Mouse (Mus musculus) embryonic facial prominence, embryonic 15.5 days (tissue): Measurements from ENCODE around the gene Pawr. TPM values are rescaled to one million over a fixed set of nuclear protein-coding genes. Genes with fewer than 3 reads are reported as not detected.

ENCODE experiments used
- ATAC-seq: fragments of 200-750 bp; cut with Nextera tagmentation; 2 replicates; pipeline ENCODE4 v1.8.0; 2017; ENCODE audit warnings: low read depth, moderate TSS enrichment; ENCODE audit not compliant: insufficient number of reproducible peaks, low FRiP score, low TSS enrichment
- H3K27ac ChIP-seq: fragments of 300-500 bp; sonication (generic); replicated peaks from 2 replicates; pipeline ENCODE4 v1.5.1; 2015; ENCODE audit warnings: mild to moderate bottlenecking, inconsistent platforms
- H3K27me3 ChIP-seq: fragments of 300-500 bp; sonication (generic); 2 replicates; pipeline ENCODE4 v1.6.1; 2015; ENCODE audit warnings: inconsistent platforms
- H3K36me3 ChIP-seq: fragments of 300-500 bp; sonication (generic); 2 replicates; pipeline ENCODE4 v1.6.1; 2015; ENCODE audit warnings: mild to moderate bottlenecking, inconsistent platforms
- H3K4me1 ChIP-seq: fragments of 300-500 bp; sonication (generic); 2 replicates; pipeline ENCODE4 v1.6.1; 2015; ENCODE audit warnings: inconsistent platforms
- H3K4me2 ChIP-seq: fragments of 300-500 bp; sonication (generic); replicated peaks from 2 replicates; pipeline ENCODE4 v1.6.1; 2015; ENCODE audit warnings: mild to moderate bottlenecking, inconsistent platforms
- H3K4me3 ChIP-seq: fragments of 300-500 bp; sonication (generic); replicated peaks from 2 replicates; pipeline ENCODE4 v1.5.1; 2015; ENCODE audit warnings: mild to moderate bottlenecking, inconsistent platforms
- H3K9ac ChIP-seq: fragments of 300-500 bp; sonication (generic); 2 replicates; pipeline ENCODE4 v1.6.1; 2015; ENCODE audit warnings: inconsistent platforms
- H3K9me3 ChIP-seq: fragments of 300-500 bp; sonication (generic); replicated peaks from 2 replicates; pipeline ENCODE4 v1.6.1; 2016; ENCODE audit warnings: inconsistent platforms
- WGBS: fragments of 180-500 bp; shearing (Covaris S2); methylation state at CpG from one replicate; pipeline ENCODE4 v1.1.7; 2015; 5-methylcytosine and 5-hydroxymethylcytosine counted together
- polyA plus RNA-seq: library from polyadenylated mRNA; unstranded; fragments of >200 nt; fragmentation: Nextera tagmentation; extraction: Ambion mirVana; gene quantifications from 2 replicates; pipeline ENCODE4 v1.2.1, GENCODE M21; 2015

The Pawr gene
- polyA plus RNA-seq, 1 experiment from 2014 or later = 9.7 TPM

GRCm38 (mm10) chr10:108392151-108392550 lies 60.2 kb downstream of the Pawr start:
- Histone ChIP-seq H3K36me3 (no peaks in the 10 kb centered on the region; the same call in 1 of the 2 replicates), H3K9me3 (no peaks in the 10 kb centered on the region), H3K9ac (no peak overlapping the region), H3K4me3 (no peak overlapping the region), H3K27ac (no peak overlapping the region), H3K4me2 (no peak overlapping the region), H3K4me1 (0 out of 2 replicates have a peak, but pooled peaks cover 3% of the 10 kb centered on the region), H3K27me3 (no peaks in the 10 kb centered on the region)
- WGBS = 95% methylated on average over 10 of the region's 10 CpGs
- no peak for ATAC-seq

- Histone ChIP-seq H3K27ac (no peak overlapping the region), H3K9ac (no peak overlapping the region), H3K4me2 (no peak overlapping the region), H3K36me3 (no peaks in the 10 kb centered on the region; the same call in 1 of the 2 replicates), H3K27me3 (no peaks in the 10 kb centered on the region), H3K4me1 (0 out of 2 replicates have a peak, but pooled peaks cover 3% of the 10 kb centered on the region), H3K4me3 (no peak overlapping the region), H3K9me3 (no peaks in the 10 kb centered on the region)
- WGBS = 71% methylated on average over 4 of the region's 4 CpGs
- ATAC-seq = no peak
Observed at GRCm38 (mm10) chr10:108394306-108394705, 62.4 kb downstream of the Pawr start.

GRCm38 (mm10) chr10:108395229-108395628 lies 63.3 kb downstream of the Pawr start:
- no peak overlapping the region for H3K4me2 ChIP-seq
- no peak overlapping the region for H3K4me3 ChIP-seq
- ATAC-seq = no peak
- H3K9me3 ChIP-seq = no peaks in the 10 kb centered on the region
- no peaks in the 10 kb centered on the region; the same call in 1 of the 2 replicates for H3K36me3 ChIP-seq
- no peaks in the 10 kb centered on the region for H3K4me1 ChIP-seq
- no peaks in the 10 kb centered on the region for H3K27me3 ChIP-seq
- no peak overlapping the region for H3K9ac ChIP-seq
- no peak overlapping the region for H3K27ac ChIP-seq
- 90% methylated on average over 12 of the region's 12 CpGs for WGBS

- no peaks in the 10 kb centered on the region for H3K27me3 ChIP-seq
- no peak overlapping the region for H3K4me3 ChIP-seq
- H3K9ac ChIP-seq = no peak overlapping the region
- H3K9me3 ChIP-seq = no peaks in the 10 kb centered on the region
- ATAC-seq = no peak
- H3K36me3 ChIP-seq = no peaks in the 10 kb centered on the region; the same call in 1 of the 2 replicates
- WGBS = 92% methylated on average over 14 of the region's 14 CpGs
- no peaks in the 10 kb centered on the region for H3K4me1 ChIP-seq
- H3K4me2 ChIP-seq = no peak overlapping the region
- H3K27ac ChIP-seq = no peak overlapping the region
Observed at GRCm38 (mm10) chr10:108395647-108396046, 63.7 kb downstream of the Pawr start.

- no peaks in the 10 kb centered on the region for H3K27me3 ChIP-seq
Observed at GRCm38 (mm10) chr10:108402751-108403150, 70.8 kb downstream of the Pawr start.

GRCm38 (mm10) chr10:108403366-108403865 lies 71.5 kb downstream of the Pawr start:
- Histone ChIP-seq H3K9me3 (no peaks in the 10 kb centered on the region), H3K27me3 (no peaks in the 10 kb centered on the region), H3K4me3 (no peak overlapping the region), H3K27ac (no peak overlapping the region), H3K4me1 (0 out of 2 replicates have a peak, but pooled peaks cover 4% of the 10 kb centered on the region), H3K9ac (no peak overlapping the region), H3K4me2 (no peak overlapping the region), H3K36me3 (no peaks in the 10 kb centered on the region)
- no peak for ATAC-seq
- WGBS = 96% methylated on average over 4 of the region's 4 CpGs

More at GRCm38 (mm10) chr10:108402751-108403150, 70.8 kb downstream of the Pawr start:
- Histone ChIP-seq H3K4me2 (no peak overlapping the region), H3K9ac (no peak overlapping the region), H3K27ac (no peak overlapping the region), H3K4me1 (0 out of 2 replicates have a peak, but pooled peaks cover 4% of the 10 kb centered on the region), H3K4me3 (no peak overlapping the region), H3K36me3 (no peaks in the 10 kb centered on the region), H3K9me3 (no peaks in the 10 kb centered on the region)
- WGBS = 77% methylated on average over 4 of the region's 4 CpGs
- ATAC-seq = no peak

- Histone ChIP-seq H3K9me3 (no peaks in the 10 kb centered on the region), H3K27me3 (no peaks in the 10 kb centered on the region), H3K9ac (no peak overlapping the region), H3K4me1 (0 out of 2 replicates have a peak, but pooled peaks cover 4% of the 10 kb centered on the region), H3K27ac (no peak overlapping the region), H3K36me3 (no peaks in the 10 kb centered on the region), H3K4me2 (no peak overlapping the region), H3K4me3 (no peak overlapping the region)
- 80% methylated on average over 9 of the region's 9 CpGs for WGBS
- ATAC-seq = no peak
Observed at GRCm38 (mm10) chr10:108404087-108404486, 72.2 kb downstream of the Pawr start.

GRCm38 (mm10) chr10:108405076-108405475 lies 73.2 kb downstream of the Pawr start:
- 76% methylated on average over 8 of the region's 8 CpGs for whole genome bisulfite sequencing

GRCm38 (mm10) chr10:108405931-108406330 lies 74.0 kb downstream of the Pawr start:
- WGBS = 56% methylated on average over 7 of the region's 7 CpGs
- Histone ChIP-seq H3K4me2 (no peak overlapping the region), H3K27me3 (no peaks in the 10 kb centered on the region), H3K9me3 (no peaks in the 10 kb centered on the region), H3K36me3 (no peaks in the 10 kb centered on the region), H3K27ac (no peak overlapping the region), H3K4me1 (0 out of 2 replicates have a peak, but pooled peaks cover 4% of the 10 kb centered on the region), H3K9ac (no peak overlapping the region), H3K4me3 (no peak overlapping the region)
- no peak for ATAC-seq

More at GRCm38 (mm10) chr10:108405076-108405475, 73.2 kb downstream of the Pawr start:
- ATAC-seq = no peak
- H3K27ac ChIP-seq = no peak overlapping the region
- H3K4me2 ChIP-seq = no peak overlapping the region
- H3K36me3 ChIP-seq = no peaks in the 10 kb centered on the region
- H3K4me3 ChIP-seq = no peak overlapping the region
- H3K27me3 ChIP-seq = no peaks in the 10 kb centered on the region
- H3K9me3 ChIP-seq = no peaks in the 10 kb centered on the region
- H3K4me1 ChIP-seq = 0 out of 2 replicates have a peak, but pooled peaks cover 4% of the 10 kb centered on the region
- H3K9ac ChIP-seq = no peak overlapping the region

GRCm38 (mm10) chr10:108406798-108407754 lies 75.2 kb downstream of the Pawr start:
- no peak overlapping the region for H3K27ac ChIP-seq
- no peak for ATAC-seq
- H3K36me3 ChIP-seq = no peaks in the 10 kb centered on the region

GRCm38 (mm10) chr10:108408025-108408424 lies 76.1 kb downstream of the Pawr start:
- Histone ChIP-seq H3K9me3 (no peaks in the 10 kb centered on the region), H3K4me3 (no peak overlapping the region), H3K4me1 (0 out of 2 replicates have a peak, but pooled peaks cover 4% of the 10 kb centered on the region), H3K27ac (no peak overlapping the region), H3K27me3 (no peaks in the 10 kb centered on the region), H3K36me3 (no peaks in the 10 kb centered on the region), H3K9ac (no peak overlapping the region), H3K4me2 (no peak overlapping the region)
- ATAC-seq = peak; percentile 67; the same call in 1 of the 2 replicates
- 45% methylated on average over 5 of the region's 5 CpGs for WGBS

More at GRCm38 (mm10) chr10:108406798-108407754, 75.2 kb downstream of the Pawr start:
- Histone ChIP-seq H3K4me1 (0 out of 2 replicates have a peak, but pooled peaks cover 4% of the 10 kb centered on the region), H3K4me3 (no peak overlapping the region), H3K4me2 (no peak overlapping the region), H3K27me3 (no peaks in the 10 kb centered on the region), H3K9ac (no peak overlapping the region), H3K9me3 (no peaks in the 10 kb centered on the region)
- 79% methylated on average over 12 of the region's 12 CpGs for WGBS
